Mouse (Mus musculus) CH12.LX (cell line): ENCODE results near the gene Olfr574.

Experiments used
- CHD2 ChIP-seq: IDR thresholded peaks from 2 replicates; pipeline ENCODE4 v1.6.1; 2011; ENCODE audit warnings: low read length, improper control_type of control experiment
- CTCF ChIP-seq, 2 experiments: IDR thresholded peaks in 1 of 2; conservative IDR thresholded peaks in 1 of 2; 2 replicates each; pipeline ENCODE4 v1.5.1; 2011 to 2012; ENCODE audit warnings: low read depth in 2 of 2, low read length in 2 of 2, improper control_type of control experiment in 1 of 2, inconsistent platforms in 1 of 2, mild to moderate bottlenecking in 1 of 2, moderate library complexity in 1 of 2
- HCFC1 ChIP-seq: IDR thresholded peaks from 2 replicates; pipeline ENCODE4 v1.6.1; 2012; ENCODE audit warnings: low read depth, mild to moderate bottlenecking, inconsistent platforms, low read length, improper control_type of control experiment
- POLR2A ChIP-seq: IDR thresholded peaks from 2 replicates; pipeline ENCODE4 v1.6.1; 2011; ENCODE audit warnings: low read depth, mild to moderate bottlenecking, improper control_type of control experiment, low read length
- SIN3A ChIP-seq: IDR thresholded peaks from 2 replicates; pipeline ENCODE4 v1.6.1; 2012; ENCODE audit warnings: low read length, improper control_type of control experiment, inconsistent platforms
- USF1 ChIP-seq: IDR thresholded peaks from 2 replicates; pipeline ENCODE4 v1.6.1; 2014; ENCODE audit warnings: low read depth, mild to moderate bottlenecking, inconsistent platforms, low read length, improper control_type of control experiment
- ZC3H11A ChIP-seq: IDR thresholded peaks from 2 replicates; pipeline ENCODE4 v1.6.1; 2012; ENCODE audit warnings: low read depth, mild to moderate bottlenecking, inconsistent platforms, low read length, improper control_type of control experiment

- TF ChIP-seq POLR2A (no peak), CHD2 (no peak), CTCF (conservative IDR thresholded peaks at IDR 0.05 in 1 of 2, IDR thresholded peaks at IDR 0.05 in 1 of 2; ENCODE audit: low read depth in 2 of 2, low read length in 2 of 2) (no peak), ZC3H11A (no peak), SIN3A (no peak), HCFC1 (no peak), USF1 (no peak)
Measured at GRCm38 (mm10) chr7:102974399-102974798, 26.1 kb downstream of the Olfr574 start.
